Mouse (Mus musculus) limb, embryonic 11.5 days (tissue): ENCODE measurements around the gene Gm19426. TPM values are rescaled to one million over a fixed set of nuclear protein-coding genes. Genes with fewer than 3 reads are reported as not detected.

Experiments used
- ATAC-seq: fragments of 200-750 bp; cut with Nextera tagmentation; 2 replicates; pipeline ENCODE4 v1.8.0; 2017; ENCODE audit warnings: low read depth; ENCODE audit not compliant: insufficient number of reproducible peaks, low FRiP score, low TSS enrichment
- DNase-seq: peaks from one replicate; pipeline ENCODE4 v3.0.0-alpha.2; 2015; ENCODE audit warnings: low spot score
- H3K27ac ChIP-seq: fragments of 300-500 bp; sonication (generic); replicated peaks from 2 replicates; pipeline ENCODE4 v1.5.1; 2014; ENCODE audit warnings: low read depth, mild to moderate bottlenecking, low read length
- H3K27me3 ChIP-seq: fragments of 300-500 bp; sonication (generic); 2 replicates; pipeline ENCODE4 v1.6.1; 2014; ENCODE audit warnings: mild to moderate bottlenecking, low read length, mixed read lengths; ENCODE audit not compliant: control insufficient read depth, insufficient read depth
- H3K36me3 ChIP-seq: fragments of 300-500 bp; sonication (generic); 2 replicates; pipeline ENCODE4 v1.6.1; 2014; ENCODE audit warnings: mild to moderate bottlenecking, low read length, moderate library complexity, mixed read lengths; ENCODE audit not compliant: control insufficient read depth, insufficient read depth
- H3K4me1 ChIP-seq: fragments of 300-500 bp; sonication (generic); 2 replicates; pipeline ENCODE4 v1.6.1; 2014; ENCODE audit warnings: low read length, mixed read lengths; ENCODE audit not compliant: control insufficient read depth, insufficient read depth
- H3K4me2 ChIP-seq: fragments of 300-500 bp; sonication (generic); 2 replicates; pipeline ENCODE4 v1.6.1; 2014; ENCODE audit warnings: low read depth, mild to moderate bottlenecking, moderate library complexity; ENCODE audit not compliant: severe bottlenecking
- H3K4me3 ChIP-seq: fragments of 300-500 bp; sonication (generic); 2 replicates; pipeline ENCODE4 v1.5.1; 2014; ENCODE audit warnings: low read depth, low read length
- H3K9ac ChIP-seq: fragments of 300-500 bp; sonication (generic); 2 replicates; pipeline ENCODE4 v1.6.1; 2014; ENCODE audit warnings: mild to moderate bottlenecking, low read length
- H3K9me3 ChIP-seq: fragments of 300-500 bp; sonication (generic); 2 replicates; pipeline ENCODE4 v1.6.1; 2016; ENCODE audit warnings: low read length; ENCODE audit not compliant: control insufficient read depth
- WGBS: fragments of 180-500 bp; shearing (Covaris S2); extraction: QIAGEN DNeasy Blood & Tissue Kit; methylation state at CpG from one replicate; pipeline ENCODE4 v1.1.7; 2014; 5-methylcytosine and 5-hydroxymethylcytosine counted together
- polyA plus RNA-seq: library from polyadenylated mRNA; unstranded; fragments of >200 nt; fragmentation: Nextera tagmentation; extraction: Ambion mirVana; gene quantifications from 2 replicates; pipeline ENCODE4 v1.2.1, GENCODE M21; 2014

Gene Gm19426
- polyA plus RNA-seq, 1 experiment from 2014 or later: 6.1 TPM

- Histone ChIP-seq H3K36me3 (peaks cover 8% of the 10 kb centered on the region; the same call in 1 of the 2 replicates), H3K4me3 (no peak overlapping the region), H3K4me1 (no peaks in the 10 kb centered on the region), H3K27ac (no peak overlapping the region), H3K4me2 (no peak overlapping the region), H3K9me3 (no peaks in the 10 kb centered on the region), H3K27me3 (no peaks in the 10 kb centered on the region), H3K9ac (no peak overlapping the region)
- ATAC-seq (no peak), DNase-seq (no peak)
- 96% methylated on average over 14 of the region's 14 CpGs for WGBS
Measured at GRCm38 (mm10) chr2:84723856-84724255, 19.6 kb downstream of the Gm19426 start.

DNA sequence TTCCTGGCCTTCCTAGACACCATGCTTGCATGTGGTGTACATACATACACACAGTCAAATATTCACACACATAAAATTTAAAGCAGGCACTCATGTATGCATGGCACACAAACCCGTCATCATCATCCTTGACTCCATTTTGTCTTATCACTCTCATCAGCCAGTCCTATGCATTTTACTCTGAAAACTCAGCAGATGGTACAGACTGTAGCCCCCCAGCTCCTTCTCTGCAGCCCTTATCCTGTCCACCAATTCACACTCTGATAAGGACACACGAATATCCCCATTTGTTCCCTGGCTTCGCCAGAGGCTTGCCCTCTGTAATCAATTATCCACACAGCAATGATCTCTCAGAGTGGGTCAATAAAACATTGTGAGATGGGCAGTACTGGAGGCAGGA, 22.3 kb downstream of the Gm19426 start:
- H3K27me3 ChIP-seq: no peaks in the 10 kb centered on the region
- no peak overlapping the region for H3K9ac ChIP-seq
- H3K9me3 ChIP-seq: no peaks in the 10 kb centered on the region
- H3K4me1 ChIP-seq: no peaks in the 10 kb centered on the region
- no peak overlapping the region for H3K27ac ChIP-seq
- WGBS: 82% methylated on average over 3 of the region's 3 CpGs
- no peak overlapping the region for H3K4me3 ChIP-seq
- no peak overlapping the region for H3K4me2 ChIP-seq
- DNase-seq (no peak), ATAC-seq (no peak)
- peaks cover 8% of the 10 kb centered on the region; the same call in 1 of the 2 replicates for H3K36me3 ChIP-seq

DNA sequence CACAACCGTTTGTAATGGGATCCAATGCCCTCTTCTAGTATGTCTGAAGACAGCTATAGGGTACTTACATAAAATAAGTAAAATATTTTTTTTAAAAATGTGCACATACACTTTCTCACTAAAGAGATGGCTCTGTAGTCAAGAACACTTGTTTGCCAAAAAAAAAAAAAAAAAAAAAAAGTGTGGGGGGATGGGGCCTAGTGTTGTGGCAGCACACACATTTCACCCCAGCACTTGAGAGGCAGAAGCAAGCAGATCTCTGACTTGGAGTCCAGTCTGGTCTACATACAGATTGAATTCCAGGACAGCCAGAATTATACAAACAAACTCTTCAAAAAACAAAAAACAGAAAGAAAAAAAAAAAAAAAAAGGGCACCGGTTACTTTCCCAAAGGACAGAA, 22.7 kb downstream of the Gm19426 start:
- H3K4me1 ChIP-seq: no peaks in the 10 kb centered on the region
- peaks cover 7% of the 10 kb centered on the region; the same call in 1 of the 2 replicates for H3K36me3 ChIP-seq
- WGBS: 92% methylated on average over 2 of the region's 2 CpGs
- H3K4me2 ChIP-seq: no peak overlapping the region
- no peaks in the 10 kb centered on the region for H3K9me3 ChIP-seq
- H3K9ac ChIP-seq: no peak overlapping the region
- H3K27ac ChIP-seq: no peak overlapping the region
- no peaks in the 10 kb centered on the region for H3K27me3 ChIP-seq
- no peak overlapping the region for H3K4me3 ChIP-seq
- ATAC-seq (no peak), DNase-seq (no peak)

DNA sequence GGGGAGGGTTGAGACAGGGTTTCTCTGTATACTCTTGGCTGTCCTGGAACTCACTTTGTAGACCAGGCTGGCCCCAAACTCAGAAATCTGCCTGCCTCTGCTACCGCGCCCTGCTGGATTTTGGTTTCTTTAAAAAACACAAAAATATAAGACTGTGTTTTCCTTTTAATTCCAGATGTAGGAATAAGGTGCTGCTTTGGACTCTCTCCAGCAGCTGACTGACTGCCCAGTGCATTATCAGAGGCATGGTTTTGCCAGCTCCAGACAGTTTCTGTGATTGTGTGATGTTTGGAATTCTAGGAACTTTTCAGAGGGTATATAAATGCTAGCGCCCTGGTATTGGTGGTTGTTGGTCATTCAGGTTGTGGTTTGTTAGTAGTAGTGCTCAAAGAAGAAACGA, 26.1 kb downstream of the Gm19426 start:
- no peak overlapping the region for H3K27ac ChIP-seq
- DNase-seq (no peak), ATAC-seq (no peak)
- H3K4me3 ChIP-seq: no peak overlapping the region
- H3K4me2 ChIP-seq: no peak overlapping the region
- H3K27me3 ChIP-seq: no peaks in the 10 kb centered on the region
- 0 out of 2 replicates have a peak, but pooled peaks cover 3% of the 10 kb centered on the region for H3K4me1 ChIP-seq
- peaks cover 3% of the 10 kb centered on the region; the same call in 1 of the 2 replicates for H3K36me3 ChIP-seq
- WGBS: 99% methylated on average over 4 of the region's 4 CpGs
- H3K9me3 ChIP-seq: no peaks in the 10 kb centered on the region
- no peak overlapping the region for H3K9ac ChIP-seq

DNA sequence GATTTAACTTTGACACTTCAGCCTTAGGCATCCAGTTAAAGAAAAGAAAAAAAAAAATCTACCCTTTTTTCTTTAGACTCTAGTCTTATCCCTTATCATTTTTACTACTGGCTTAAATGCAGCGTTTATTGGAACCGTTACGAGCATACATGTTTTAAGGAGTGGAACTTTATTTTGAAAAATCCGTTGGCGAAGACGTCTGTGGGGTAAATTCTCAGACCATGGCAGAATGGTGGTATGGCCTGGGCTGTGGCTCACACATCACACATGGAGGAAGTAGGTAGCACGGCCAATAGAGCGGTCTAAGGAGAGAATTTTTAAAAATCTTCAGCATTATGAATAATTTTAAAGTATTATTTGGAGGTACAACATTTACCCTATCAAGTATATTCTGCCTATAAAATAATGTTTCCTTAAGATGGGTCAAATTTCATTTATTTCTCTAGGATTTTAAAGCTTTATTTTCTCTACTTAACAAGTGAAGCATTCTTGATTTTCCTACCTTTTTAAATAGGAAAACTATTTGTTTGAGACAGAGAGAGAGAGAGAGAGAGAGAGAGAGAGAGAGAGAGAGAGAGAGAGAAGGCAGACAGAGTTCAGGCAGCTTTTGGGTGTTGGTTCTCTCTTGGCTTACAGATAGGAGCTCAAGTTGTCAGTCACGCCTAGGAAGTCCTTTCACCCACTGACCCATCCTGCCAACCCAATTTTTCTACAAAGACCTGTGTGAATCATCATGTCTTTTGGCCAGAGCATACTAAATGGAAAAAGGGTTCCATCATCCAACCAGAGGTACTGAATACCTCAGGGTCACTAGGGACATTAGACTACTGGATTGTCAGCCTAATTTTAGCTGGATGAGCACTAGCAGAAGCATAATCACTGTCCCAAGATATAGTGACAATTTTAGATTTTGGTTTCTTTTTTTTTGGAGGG, 26.8 kb downstream of the Gm19426 start:
- 37% methylated on average over 9 of the region's 9 CpGs for WGBS
- 0 out of 2 replicates have a peak, but pooled peaks cover 3% of the 10 kb centered on the region for H3K4me1 ChIP-seq
- ATAC-seq (no peak), DNase-seq (no peak)
- H3K4me3 ChIP-seq: peak overlapping the region; percentile 90
- H3K27ac ChIP-seq: no peak overlapping the region; the same call in 1 of the 2 replicates
- H3K9me3 ChIP-seq: no peaks in the 10 kb centered on the region
- peak overlapping the region; percentile 60 for H3K4me2 ChIP-seq
- peaks cover 3% of the 10 kb centered on the region; the same call in 1 of the 2 replicates for H3K36me3 ChIP-seq
- H3K9ac ChIP-seq: no peak overlapping the region; the same call in 1 of the 2 replicates
- no peaks in the 10 kb centered on the region for H3K27me3 ChIP-seq

DNA sequence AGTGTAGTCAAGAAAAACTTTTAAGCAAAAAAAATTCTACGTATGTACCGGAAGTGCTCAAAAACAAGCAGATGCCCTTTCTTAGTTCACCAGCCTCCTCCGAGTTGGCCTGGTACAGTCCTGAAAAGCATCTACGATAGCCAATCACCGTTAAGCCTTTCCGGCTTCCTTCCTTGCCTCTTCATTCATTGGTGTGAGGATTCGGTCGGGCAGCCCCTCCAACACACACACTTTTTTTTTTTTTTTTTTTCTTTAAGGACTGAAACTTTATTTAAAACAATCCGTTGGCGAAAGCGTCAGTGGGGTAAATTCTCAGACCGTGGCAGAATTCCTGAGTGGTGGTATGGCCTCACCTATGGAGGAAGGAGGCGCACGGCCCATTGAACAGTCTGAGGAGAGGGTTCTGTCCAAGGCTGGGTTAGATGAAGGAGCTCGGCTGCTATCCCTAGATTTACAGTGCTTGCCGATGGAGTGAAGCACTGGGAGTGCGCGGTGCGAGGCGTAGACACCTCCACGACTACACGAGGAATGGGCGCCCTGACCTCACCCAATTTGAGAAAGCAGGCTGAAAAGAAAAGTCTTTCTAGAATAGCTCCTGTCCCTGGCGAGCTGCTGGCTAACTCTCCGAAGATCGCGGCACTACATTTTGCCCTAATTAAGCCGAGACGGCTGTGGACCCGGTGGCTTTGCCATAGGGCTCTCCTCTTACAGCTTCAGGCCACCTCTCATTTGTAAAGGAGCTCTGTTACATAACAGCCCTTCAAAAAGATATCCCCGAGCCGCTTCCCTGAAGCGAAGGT, 27.7 kb downstream of the Gm19426 start:
- 0 out of 2 replicates have a peak, but pooled peaks cover 3% of the 10 kb centered on the region for H3K4me1 ChIP-seq
- DNase-seq (no peak), ATAC-seq (peak; percentile 96)
- peak overlapping the region; percentile 96 for H3K27ac ChIP-seq
- no peaks in the 10 kb centered on the region for H3K9me3 ChIP-seq
- H3K9ac ChIP-seq: peak overlapping the region; percentile 86
- WGBS: under 1% methylated on average over 33 of the region's 33 CpGs
- no peaks in the 10 kb centered on the region for H3K36me3 ChIP-seq
- H3K27me3 ChIP-seq: no peaks in the 10 kb centered on the region
- peak overlapping the region; percentile 60 for H3K4me2 ChIP-seq
- peak overlapping the region; percentile 90 for H3K4me3 ChIP-seq

- WGBS: 0% methylated on average over 103 of the region's 107 CpGs
- H3K4me2 ChIP-seq: peak within 1 kb of the TSS; percentile 60
- peak; percentile 98 for DNase-seq
- no peaks in the 10 kb centered on the region for H3K9me3 ChIP-seq
- 0 out of 2 replicates have a peak, but pooled peaks cover 2% of the 10 kb centered on the region for H3K36me3 ChIP-seq
- peak within 1 kb of the TSS; percentile 86 for H3K9ac ChIP-seq
- no peaks in the 10 kb centered on the region for H3K27me3 ChIP-seq
- peak; percentile 93 for ATAC-seq
- peak within 1 kb of the TSS; percentile 96 for H3K27ac ChIP-seq
- H3K4me1 ChIP-seq: 0 out of 2 replicates have a peak, but pooled peaks cover 3% of the 10 kb centered on the region
- H3K4me3 ChIP-seq: peak within 1 kb of the TSS; percentile 90
Measured at GRCm38 (mm10) chr2:84714811-84715561, 28.5 kb downstream of the Gm19426 start, which contains the start of gene Zdhhc5. TSS of gene Zdhhc5 (minus strand) at chr2:84715180.
